Mouse (Mus musculus): Measurements from ENCODE around the gene Med11. TPM values are rescaled to one million over a fixed set of nuclear protein-coding genes. Genes with fewer than 3 reads are reported as not detected.
"Not testable (repeated sequence)": the region's sequence is repeated elsewhere in the genome, so short reads cannot be mapped to it uniquely, and the experiment has no call there.

The Med11 gene
- polyA plus RNA-seq, 1 experiment from 2014 or later, result 38.8 TPM

- Histone ChIP-seq H3K36me3 (0 out of 2 replicates have a peak, but pooled peaks cover 3% of the 10 kb centered on the region), H3K4me3 (no peak overlapping the region), H3K4me1 (peaks cover 17% of the 10 kb centered on the region), H3K9me3 (no peaks in the 10 kb centered on the region), H3K27me3 (replicated peaks) (no peaks in the 10 kb centered on the region), H3K27ac (no peak overlapping the region), H3K4me2 (replicated peaks) (no peak overlapping the region), H3K9ac (no peak overlapping the region)
- ATAC-seq (ENCODE audit: low FRiP score, low read depth), result no peak
- 79% methylated on average over 2 of the region's 2 CpGs for WGBS
Observed at GRCm38 (mm10) chr11:70450926-70451325, 793 bp upstream of the Med11 start.

- H3K4me1 ChIP-seq, result peaks cover 17% of the 10 kb centered on the region
- H3K9me3 ChIP-seq, result no peaks in the 10 kb centered on the region
- 0 out of 2 replicates have a peak, but pooled peaks cover 3% of the 10 kb centered on the region for H3K36me3 ChIP-seq
- no peak overlapping the region for H3K9ac ChIP-seq
- peaks cover under 1% of the 10 kb centered on the region for H3K27me3 ChIP-seq (replicated peaks)
- H3K4me2 ChIP-seq (replicated peaks), result 0 out of 2 replicates have a peak overlapping the region, but pooled peaks have one; percentile 70
- WGBS, result 91% methylated on average over 9 of the region's 9 CpGs
- H3K4me3 ChIP-seq, result no peak overlapping the region
- no peak for ATAC-seq (ENCODE audit: low FRiP score, low read depth)
- no peak overlapping the region for H3K27ac ChIP-seq
Observed at GRCm38 (mm10) chr11:70453261-70454044, 1.7 kb downstream of the Med11 start.

GRCm38 (mm10) chr11:70458688-70459600, 7.2 kb downstream of the Med11 start, which contains the start of gene Zmynd15:
Zmynd15 (plus strand) TSS chr11:70459433.
- peak within 1 kb of the TSS; percentile 78 for H3K4me2 ChIP-seq (replicated peaks)
- H3K4me1 ChIP-seq, result peaks cover 10% of the 10 kb centered on the region; the same call in 1 of the 2 replicates
- 0 out of 2 replicates have a peak, but pooled peaks cover 3% of the 10 kb centered on the region for H3K9me3 ChIP-seq
- peak within 1 kb of the TSS; percentile 48; the same call in 1 of the 2 replicates for H3K9ac ChIP-seq
- ATAC-seq (ENCODE audit: low FRiP score, low read depth), result no peak
- H3K4me3 ChIP-seq, result peak within 1 kb of the TSS; percentile 39
- peaks cover 39% of the 10 kb centered on the region for H3K27me3 ChIP-seq (replicated peaks)
- no peak within 1 kb of the TSS for H3K27ac ChIP-seq
- 20% methylated on average over 32 of the region's 32 CpGs for WGBS
- H3K36me3 ChIP-seq, result no peaks in the 10 kb centered on the region

- H3K4me2 ChIP-seq (replicated peaks), result peak within 1 kb of the TSS; percentile 78
- peak within 1 kb of the TSS; percentile 48; the same call in 1 of the 2 replicates for H3K9ac ChIP-seq
- 0 out of 2 replicates have a peak, but pooled peaks cover 3% of the 10 kb centered on the region for H3K9me3 ChIP-seq
- no peak within 1 kb of the TSS for H3K27ac ChIP-seq
- 5% methylated on average over 30 of the region's 30 CpGs for WGBS
- no peak for ATAC-seq (ENCODE audit: low FRiP score, low read depth)
- H3K27me3 ChIP-seq (replicated peaks), result peaks cover 46% of the 10 kb centered on the region
- H3K4me1 ChIP-seq, result peaks cover 10% of the 10 kb centered on the region; the same call in 1 of the 2 replicates
- no peaks in the 10 kb centered on the region for H3K36me3 ChIP-seq
- peak within 1 kb of the TSS; percentile 39 for H3K4me3 ChIP-seq
Observed at GRCm38 (mm10) chr11:70459601-70460101, 7.9 kb downstream of the Med11 start, which contains the start of gene Cxcl16. Cxcl16 (minus strand) TSS chr11:70459984.

- 79% methylated on average over 5 of the region's 5 CpGs for WGBS
- no peaks in the 10 kb centered on the region for H3K36me3 ChIP-seq
- no peak overlapping the region for H3K27ac ChIP-seq
- H3K27me3 ChIP-seq (replicated peaks), result peaks cover 63% of the 10 kb centered on the region
- H3K9me3 ChIP-seq, result 0 out of 2 replicates have a peak, but pooled peaks cover 3% of the 10 kb centered on the region
- no peak for ATAC-seq (ENCODE audit: low FRiP score, low read depth)
- no peak overlapping the region for H3K4me2 ChIP-seq (replicated peaks)
- peaks cover 19% of the 10 kb centered on the region for H3K4me1 ChIP-seq
- H3K4me3 ChIP-seq, result no peak overlapping the region
- H3K9ac ChIP-seq, result no peak overlapping the region
Observed at GRCm38 (mm10) chr11:70463970-70464369, 12.3 kb downstream of the Med11 start.

GRCm38 (mm10) chr11:70465211-70465610, 13.5 kb downstream of the Med11 start:
- Histone ChIP-seq H3K27me3 (replicated peaks) (peaks cover 51% of the 10 kb centered on the region), H3K4me1 (peaks cover 12% of the 10 kb centered on the region), H3K9ac (0 out of 2 replicates have a peak overlapping the region, but pooled peaks have one; percentile 29), H3K9me3 (0 out of 2 replicates have a peak, but pooled peaks cover 3% of the 10 kb centered on the region), H3K4me3 (no peak overlapping the region), H3K4me2 (replicated peaks) (peak overlapping the region; percentile 47), H3K36me3 (no peaks in the 10 kb centered on the region), H3K27ac (no peak overlapping the region)
- WGBS, result 26% methylated on average over 16 of the region's 16 CpGs
- ATAC-seq (ENCODE audit: low FRiP score, low read depth), result no peak

- no peaks in the 10 kb centered on the region for H3K36me3 ChIP-seq
- no peak for ATAC-seq (ENCODE audit: low FRiP score, low read depth)
- H3K27ac ChIP-seq, result no peak overlapping the region
- H3K27me3 ChIP-seq (replicated peaks), result peaks cover 45% of the 10 kb centered on the region
- H3K9ac ChIP-seq, result 0 out of 2 replicates have a peak overlapping the region, but pooled peaks have one; percentile 29
- H3K4me1 ChIP-seq, result peaks cover 12% of the 10 kb centered on the region
- peak overlapping the region; percentile 47 for H3K4me2 ChIP-seq (replicated peaks)
- peak overlapping the region; percentile 9; the same call in 1 of the 2 replicates for H3K4me3 ChIP-seq
- 0 out of 2 replicates have a peak, but pooled peaks cover 3% of the 10 kb centered on the region for H3K9me3 ChIP-seq
- 18% methylated on average over 23 of the region's 23 CpGs for WGBS
Observed at GRCm38 (mm10) chr11:70465824-70466223, 14.1 kb downstream of the Med11 start.

- Histone ChIP-seq H3K9me3 (no peaks in the 10 kb centered on the region), H3K4me2 (replicated peaks) (no peak overlapping the region), H3K36me3 (no peaks in the 10 kb centered on the region), H3K4me3 (no peak overlapping the region), H3K27ac (no peak overlapping the region), H3K9ac (no peak overlapping the region), H3K4me1 (peaks cover 12% of the 10 kb centered on the region), H3K27me3 (replicated peaks) (peaks cover 34% of the 10 kb centered on the region)
- ATAC-seq (ENCODE audit: low FRiP score, low read depth), result no peak
- WGBS, result 88% methylated on average over 5 of the region's 5 CpGs
Observed at GRCm38 (mm10) chr11:70467902-70468619, 16.3 kb downstream of the Med11 start.

- no peak overlapping the region for H3K4me3 ChIP-seq
- peaks cover 12% of the 10 kb centered on the region for H3K4me1 ChIP-seq
- H3K27me3 ChIP-seq (replicated peaks), result peaks cover 22% of the 10 kb centered on the region
- no peak overlapping the region for H3K27ac ChIP-seq
- H3K9ac ChIP-seq, result no peak overlapping the region
- no peak for ATAC-seq (ENCODE audit: low FRiP score, low read depth)
- H3K4me2 ChIP-seq (replicated peaks), result no peak overlapping the region
- WGBS, result 86% methylated on average over 3 of the region's 3 CpGs
- no peaks in the 10 kb centered on the region for H3K36me3 ChIP-seq
- H3K9me3 ChIP-seq, result no peaks in the 10 kb centered on the region
Observed at GRCm38 (mm10) chr11:70469764-70470163, 18.0 kb downstream of the Med11 start.

GRCm38 (mm10) chr11:70472716-70473115, 21.0 kb downstream of the Med11 start:
- ATAC-seq (ENCODE audit: low FRiP score, low read depth), result no peak
- no peak overlapping the region for H3K9ac ChIP-seq
- no peak overlapping the region for H3K4me2 ChIP-seq (replicated peaks)
- no peak overlapping the region for H3K27ac ChIP-seq
- no peaks in the 10 kb centered on the region for H3K27me3 ChIP-seq (replicated peaks)
- H3K9me3 ChIP-seq, result no peaks in the 10 kb centered on the region
- H3K4me1 ChIP-seq, result no peaks in the 10 kb centered on the region
- H3K36me3 ChIP-seq, result no peaks in the 10 kb centered on the region
- no peak overlapping the region for H3K4me3 ChIP-seq

GRCm38 (mm10) chr11:70473291-70473690, 21.6 kb downstream of the Med11 start:
- H3K9ac ChIP-seq; H3K4me2 ChIP-seq (replicated peaks): not testable (repeated sequence)

More at GRCm38 (mm10) chr11:70473291-70473690, 21.6 kb downstream of the Med11 start:
- not testable (repeated sequence) for H3K36me3 ChIP-seq; H3K27ac ChIP-seq; H3K27me3 ChIP-seq (replicated peaks); ATAC-seq (ENCODE audit: low FRiP score, low read depth); H3K9me3 ChIP-seq; H3K4me1 ChIP-seq; H3K4me3 ChIP-seq
- 88% methylated on average over 5 of the region's 5 CpGs for WGBS

Measured in neural tube, embryonic 12.5 days (tissue).